Mouse (Mus musculus) MEL (cell line): ENCODE data around the gene Tmem131. TPM values are rescaled to one million over a fixed set of nuclear protein-coding genes. Genes with fewer than 3 reads are reported as not detected.

ENCODE experiments used
- DNase-seq: peaks from one replicate; pipeline ENCODE4 v3.0.0; 2011; ENCODE audit warnings: low read depth, low spot score
- H3K27ac ChIP-seq: 2 replicates; pipeline ENCODE4 v1.5.1; 2012; ENCODE audit warnings: low read depth, mild to moderate bottlenecking, control low read depth, low read length, moderate library complexity; ENCODE audit not compliant: control insufficient read depth
- H3K27me3 ChIP-seq, 2 experiments: fragments of 150-350 bp in 1 of 2; sonication (generic) in 1 of 2; 2 replicates each; pipeline ENCODE4 v1.6.1; 2012; ENCODE audit warnings: low read length in 2 of 2, mild to moderate bottlenecking in 2 of 2, improper control_type of control experiment in 1 of 2, moderate library complexity in 1 of 2; ENCODE audit not compliant: insufficient read depth in 2 of 2, control insufficient read depth in 1 of 2
- H3K36me3 ChIP-seq, 2 experiments: 2 replicates each; pipeline ENCODE4 v1.6.1; 2012 to 2014; ENCODE audit warnings: low read length in 2 of 2, improper control_type of control experiment in 1 of 2, inconsistent platforms in 1 of 2, mild to moderate bottlenecking in 1 of 2; ENCODE audit not compliant: insufficient read depth in 2 of 2, control insufficient read depth in 1 of 2
- H3K4me1 ChIP-seq, 2 experiments: fragments of 150-350 bp in 1 of 2; sonication (generic) in 1 of 2; 2 replicates each; pipeline ENCODE4 v1.6.1; 2012; ENCODE audit warnings: low read length in 2 of 2, improper control_type of control experiment in 1 of 2, mild to moderate bottlenecking in 1 of 2; ENCODE audit not compliant: insufficient read depth in 2 of 2, control insufficient read depth in 1 of 2
- H3K4me3 ChIP-seq, 2 experiments: fragments of 150-350 bp in 1 of 2; sonication (generic) in 1 of 2; 2 replicates each; pipeline ENCODE4 v1.5.1; 2012; ENCODE audit warnings: low read depth in 2 of 2, low read length in 2 of 2, mild to moderate bottlenecking in 2 of 2, moderate library complexity in 2 of 2, control low read depth in 1 of 2, improper control_type of control experiment in 1 of 2; ENCODE audit not compliant: control insufficient read depth in 1 of 2, insufficient read depth in 1 of 2
- H3K79me2 ChIP-seq: 2 replicates; pipeline ENCODE4 v1.6.1; 2012; ENCODE audit warnings: mild to moderate bottlenecking, low read length, moderate library complexity; ENCODE audit not compliant: control insufficient read depth, poor library complexity, insufficient read depth
- H3K9ac ChIP-seq: 2 replicates; pipeline ENCODE4 v1.6.1; 2012; ENCODE audit warnings: low read depth, mild to moderate bottlenecking, control low read depth, low read length, moderate library complexity; ENCODE audit not compliant: control insufficient read depth, poor library complexity, severe bottlenecking
- H3K9me3 ChIP-seq: fragments of 150-350 bp; sonication (generic); replicated peaks from 2 replicates; pipeline ENCODE4 v1.6.1; 2012; ENCODE audit warnings: mild to moderate bottlenecking, low read length, improper control_type of control experiment, moderate library complexity; ENCODE audit not compliant: insufficient read depth
- BHLHE40 ChIP-seq: IDR thresholded peaks from 2 replicates; pipeline ENCODE4 v1.6.1; 2012; ENCODE audit warnings: low read depth, mild to moderate bottlenecking, inconsistent platforms, low read length, improper control_type of control experiment, borderline replicate concordance
- CHD1 ChIP-seq: IDR thresholded peaks from 2 replicates; pipeline ENCODE4 v1.6.1; 2012; ENCODE audit warnings: low read depth, mild to moderate bottlenecking, inconsistent platforms, low read length, improper control_type of control experiment
- CHD2 ChIP-seq: IDR thresholded peaks from 2 replicates; pipeline ENCODE4 v1.6.1; 2011; ENCODE audit warnings: low read length, improper control_type of control experiment
- ELF1 ChIP-seq: IDR thresholded peaks from 2 replicates; pipeline ENCODE4 v1.6.1; 2014; ENCODE audit warnings: low read depth, mild to moderate bottlenecking, inconsistent platforms, low read length, improper control_type of control experiment, moderate library complexity
- EP300 ChIP-seq, 2 experiments: IDR thresholded peaks; 2 replicates each; pipeline ENCODE4 v1.6.1; 2011; ENCODE audit warnings: improper control_type of control experiment in 2 of 2, low read length in 2 of 2, low read depth in 1 of 2, mild to moderate bottlenecking in 1 of 2
- GABPA ChIP-seq: IDR thresholded peaks from 2 replicates; pipeline ENCODE4 v1.6.1; 2012; ENCODE audit warnings: low read depth, mild to moderate bottlenecking, inconsistent platforms, low read length, improper control_type of control experiment, moderate library complexity
- GATA1 ChIP-seq: IDR thresholded peaks from 2 replicates; pipeline ENCODE4 v1.6.1; 2011; ENCODE audit warnings: low read depth, low read length, improper control_type of control experiment
- HCFC1 ChIP-seq: IDR thresholded peaks from 2 replicates; pipeline ENCODE4 v1.6.1; 2012; ENCODE audit warnings: low read depth, mild to moderate bottlenecking, inconsistent platforms, low read length, improper control_type of control experiment, moderate library complexity
- KAT2A ChIP-seq: conservative IDR thresholded peaks from 2 replicates; pipeline ENCODE4 v1.6.1; 2012; ENCODE audit warnings: low read depth, low read length, improper control_type of control experiment, inconsistent platforms
- MAFK ChIP-seq: IDR thresholded peaks from 2 replicates; pipeline ENCODE4 v1.6.1; 2011; ENCODE audit warnings: low read depth, mild to moderate bottlenecking, low read length, improper control_type of control experiment, borderline replicate concordance
- MEF2A ChIP-seq: IDR thresholded peaks from 2 replicates; pipeline ENCODE4 v1.6.1; 2014; ENCODE audit warnings: low read depth, mild to moderate bottlenecking, inconsistent platforms, low read length, improper control_type of control experiment; ENCODE audit not compliant: poor library complexity, insufficient replicate concordance, severe bottlenecking; ENCODE audit errors: extremely low read depth
- MXI1 ChIP-seq: IDR thresholded peaks from 2 replicates; pipeline ENCODE4 v1.6.1; 2011; ENCODE audit warnings: mild to moderate bottlenecking, low read depth, low read length, improper control_type of control experiment
- MYB ChIP-seq: IDR thresholded peaks from 2 replicates; pipeline ENCODE4 v1.6.1; 2011; ENCODE audit warnings: mild to moderate bottlenecking, low read depth, low read length, improper control_type of control experiment
- MYC ChIP-seq: IDR thresholded peaks from 2 replicates; pipeline ENCODE4 v1.6.1; 2011; ENCODE audit warnings: low read depth, mild to moderate bottlenecking, low read length, improper control_type of control experiment, moderate library complexity
- NELFE ChIP-seq: IDR thresholded peaks from 2 replicates; pipeline ENCODE4 v1.6.1; 2011; ENCODE audit warnings: low read depth, low read length, improper control_type of control experiment
- NRF1 ChIP-seq: IDR thresholded peaks from 2 replicates; pipeline ENCODE4 v1.6.1; 2014; ENCODE audit warnings: low read depth, mild to moderate bottlenecking, inconsistent platforms, low read length, improper control_type of control experiment, moderate library complexity; ENCODE audit not compliant: poor library complexity, insufficient read depth, severe bottlenecking
- POLR2A ChIP-seq, 2 experiments: IDR thresholded peaks; 2 replicates each; pipeline ENCODE4 v1.6.1; 2011 to 2012; ENCODE audit warnings: low read length in 2 of 2, mild to moderate bottlenecking in 2 of 2, control low read depth in 1 of 2, improper control_type of control experiment in 1 of 2, low read depth in 1 of 2, moderate library complexity in 1 of 2; ENCODE audit not compliant: control insufficient read depth in 1 of 2, insufficient read depth in 1 of 2, poor library complexity in 1 of 2
- POLR2AphosphoS2 ChIP-seq: IDR thresholded peaks from 2 replicates; pipeline ENCODE4 v1.6.1; 2011; ENCODE audit warnings: low read length, improper control_type of control experiment
- POLR2AphosphoS5 ChIP-seq: IDR thresholded peaks from 2 replicates; pipeline ENCODE4 v1.6.1; 2012; ENCODE audit warnings: low read depth, borderline replicate concordance, mild to moderate bottlenecking, inconsistent platforms, low read length, moderate library complexity, mixed read lengths
- RCOR1 ChIP-seq: IDR thresholded peaks from 2 replicates; pipeline ENCODE4 v1.6.1; 2012; ENCODE audit warnings: low read depth, mild to moderate bottlenecking, inconsistent platforms, low read length, improper control_type of control experiment
- SIN3A ChIP-seq: IDR thresholded peaks from 2 replicates; pipeline ENCODE4 v1.6.1; 2012; ENCODE audit warnings: low read length, improper control_type of control experiment, inconsistent platforms
- SMC3 ChIP-seq: IDR thresholded peaks from 2 replicates; pipeline ENCODE4 v1.6.1; 2011; ENCODE audit warnings: low read depth, low read length, improper control_type of control experiment
- TBP ChIP-seq: IDR thresholded peaks from 2 replicates; pipeline ENCODE4 v1.8.0; 2011; ENCODE audit warnings: low read depth, low read length, improper control_type of control experiment
- UBTF ChIP-seq: IDR thresholded peaks from 2 replicates; pipeline ENCODE4 v1.6.1; 2012; ENCODE audit warnings: low read depth, mild to moderate bottlenecking, inconsistent platforms, low read length, improper control_type of control experiment, moderate library complexity, borderline replicate concordance; ENCODE audit not compliant: insufficient read depth
- ZKSCAN1 ChIP-seq: IDR thresholded peaks from 2 replicates; pipeline ENCODE4 v1.6.1; 2012; ENCODE audit warnings: low read depth, mild to moderate bottlenecking, inconsistent platforms, low read length, improper control_type of control experiment, moderate library complexity
- ZNF384 ChIP-seq: IDR thresholded peaks from 2 replicates; pipeline ENCODE4 v1.6.1; 2012; ENCODE audit warnings: low read depth, mild to moderate bottlenecking, inconsistent platforms, low read length, improper control_type of control experiment
- polyA plus RNA-seq, 2 experiments: library from polyadenylated mRNA; stranded (reverse) in 1 of 2; unstranded in 1 of 2; fragments of >175 nt in 1 of 2; fragments of >200 nt in 1 of 2; gene quantifications; 2 replicates each; pipeline versions ENCODE4 v1.2.1 to v1.2.4; 2012; ENCODE audit warnings: low replicate concordance in 2 of 2, low read depth in 1 of 2; ENCODE audit not compliant: insufficient read length in 2 of 2, insufficient read depth in 1 of 2, missing spikeins in 1 of 2
- total RNA-seq: library from RNA; depleted of rRNA; stranded (reverse); fragments of 300-350 nt; gene quantifications from 2 replicates; pipeline ENCODE4 v1.2.3, GENCODE M21; 2012

Gene Tmem131
- total and polyA plus RNA-seq, 3 experiments = 11.4 to 196 (median 48.8) TPM

GRCm38 (mm10) chr1:36877126-36877525 lies 66.3 kb downstream of the Tmem131 start (continued):
- TF ChIP-seq GABPA (no peak), MAFK (peak; percentile 57), ELF1 (no peak), HCFC1 (no peak), CHD2 (no peak), TBP (no peak), MXI1 (0 out of 2 replicates have a peak, but pooled peaks have one; percentile 41), NRF1 (no peak), SMC3 (no peak), POLR2AphosphoS5 (no peak), RCOR1 (peak; percentile 92), KAT2A (no peak), GATA1 (peak; percentile 91)
- TF ChIP-seq, all 39 proteins: peak for 13

- H3K9ac ChIP-seq = no peak overlapping the region
- no peak for DNase-seq
- H3K9me3 ChIP-seq = no peaks in the 10 kb centered on the region
- no peaks in the 10 kb centered on the region for H3K27me3 ChIP-seq
- H3K79me2 ChIP-seq = no peaks in the 10 kb centered on the region
- peaks cover 26 to 29% of the 10 kb centered on the region in 2 experiments for H3K4me1 ChIP-seq
- peaks cover 0 to 43% of the 10 kb centered on the region in 2 experiments; a peak in 3 of 4 replicates for H3K36me3 ChIP-seq
- no peak overlapping the region for H3K4me3 ChIP-seq
- no peak overlapping the region for H3K27ac ChIP-seq
- TF ChIP-seq NELFE = no peak
- no peak for TF ChIP-seq KAT2A
- TF ChIP-seq EP300 (IDR thresholded peaks at IDR 0.05; ENCODE audit: low read depth in 1 of 2, low read length in 2 of 2) = no peak
- TF ChIP-seq MYC = no peak
- TF ChIP-seq SIN3A = no peak
- no peak for TF ChIP-seq MEF2A
- no peak for TF ChIP-seq UBTF
- no peak for TF ChIP-seq HCFC1
- no peak for TF ChIP-seq POLR2AphosphoS2
- TF ChIP-seq ZKSCAN1 = no peak
- TF ChIP-seq BHLHE40 = no peak
- TF ChIP-seq CHD1 = no peak
- no peak for TF ChIP-seq SMC3
- no peak for TF ChIP-seq POLR2A (IDR thresholded peaks at IDR 0.05; ENCODE audit: control insufficient read depth in 1 of 2, insufficient read depth in 1 of 2, low read depth in 1 of 2, low read length in 2 of 2, poor library complexity in 1 of 2)
- TF ChIP-seq ZNF384 = no peak
- no peak for TF ChIP-seq MYB
Measured at GRCm38 (mm10) chr1:36874874-36875561, 68.4 kb downstream of the Tmem131 start.
